Mouse (Mus musculus) Patski (cell line): ENCODE measurements around the gene Polr2b. TPM values are rescaled to one million over a fixed set of nuclear protein-coding genes. Genes with fewer than 3 reads are reported as not detected.

Experiments
- ATAC-seq: fragments of 100-300 bp; one replicate; pipeline ENCODE4 v1.8.0; 2021
- CTCF ChIA-PET: fragments of 350-600 bp; sonication (Branson Sonifier 250); formaldehyde crosslinking; loops from one replicate; lab custom pipeline; 2022; ENCODE audit warnings: inconsistent platforms; lab: Charles Lee
- POLR2A ChIA-PET: fragments of 350-600 bp; sonication (Branson Sonifier 250); formaldehyde crosslinking; loops from one replicate; lab custom pipeline; 2022; ENCODE audit warnings: antibody characterized with exemption, inconsistent platforms; lab: Charles Lee
- DNase-seq: peaks from one replicate; pipeline ENCODE4 v3.0.0-alpha.2; 2011; ENCODE audit warnings: low read depth, low spot score
- H3K27me3 ChIP-seq: fragments of 371-371 bp; one replicate; pipeline ENCODE4 v1.5.1; 2021
- CTCF ChIP-seq: fragments of 100-300 bp; IDR thresholded peaks from one replicate; pipeline ENCODE4 v1.5.1; 2021
- in situ Hi-C: fragments of 300-500 bp; cut with MboI; formaldehyde crosslinking; loops from 3 replicates; pipeline ENCODE4 v1.11.1; 2018; ENCODE audit warnings: low pct_unique_long_range_greater_than_20kb, mixed read lengths
- polyA plus RNA-seq: library from polyadenylated mRNA; unstranded; gene quantifications from one replicate; pipeline ENCODE4 v1.2.3, GENCODE M21; 2021

The Polr2b gene
- polyA plus RNA-seq, 1 experiment from 2014 or later = 75.3 TPM

GRCm38 (mm10) chr5:77292803-77293522, 17.0 kb upstream of the Polr2b start:
- ATAC-seq = no peak

GRCm38 (mm10) chr5:77299486-77299885, 10.5 kb upstream of the Polr2b start:
- DNase-seq (no peak), ATAC-seq (no peak)
- CTCF ChIA-PET = interaction anchor here (0.8 kb wide), 1 partner anchor 25 kb away, joined by 3 read pairs; no protein-coding TSS in a partner anchor
- H3K27me3 ChIP-seq = no peaks in the 10 kb centered on the region
- in situ Hi-C loops = no loop called here
- POLR2A ChIA-PET = no interaction called here
- no peak for TF ChIP-seq CTCF

More at GRCm38 (mm10) chr5:77292803-77293522, 17.0 kb upstream of the Polr2b start:
- TF ChIP-seq CTCF = no peak
- in situ Hi-C loops = no loop called here
- DNase-seq = no peak
- no peaks in the 10 kb centered on the region for H3K27me3 ChIP-seq
- ChIA-PET POLR2A (interaction anchor here (1.2 kb wide), 1 partner anchor 16 kb away, joined by 3 read pairs; the partner anchor contains the start of genes Noa1 and Polr2b), CTCF (no interaction called here)

GRCm38 (mm10) chr5:77301296-77301903, 8.5 kb upstream of the Polr2b start:
- TF ChIP-seq CTCF = no peak
- POLR2A ChIA-PET = interaction anchor here (1.8 kb wide), 1 partner anchor 9 kb away, joined by 4 read pairs; no protein-coding TSS in a partner anchor
- H3K27me3 ChIP-seq = no peaks in the 10 kb centered on the region
- DNase-seq = peak; percentile 39
- in situ Hi-C loops = no loop called here
- ATAC-seq = peak; percentile 54
- CTCF ChIA-PET = interaction anchor here (0.7 to 1.5 kb wide), 3 partner anchors 9 to 21 kb away, joined by 3 to 4 read pairs (median 4); no protein-coding TSS in a partner anchor

- in situ Hi-C loops = no loop called here
- DNase-seq (no peak), ATAC-seq (no peak)
- no peaks in the 10 kb centered on the region for H3K27me3 ChIP-seq
- ChIA-PET POLR2A (interaction anchor here (0.6 to 0.7 kb wide), 2 partner anchors 226 to 330 kb away, joined by 4 to 6 read pairs; no protein-coding TSS in a partner anchor), CTCF (no interaction called here)
- TF ChIP-seq CTCF = no peak
Observed at GRCm38 (mm10) chr5:77307821-77308553, 2.0 kb upstream of the Polr2b start.

GRCm38 (mm10) chr5:77309051-77309906, 668 bp upstream of the Polr2b start:
- in situ Hi-C loops = no loop called here
- ChIA-PET CTCF (interaction anchor here (0.6 to 1.4 kb wide), 3 partner anchors 11 to 32 kb away, joined by 3 to 4 read pairs (median 4); no protein-coding TSS in a partner anchor), POLR2A (interaction anchor here (0.8 to 1.4 kb wide), 3 partner anchors 17 to 71 kb away, joined by 3 to 4 read pairs (median 4); no protein-coding TSS in a partner anchor)
- no peak for TF ChIP-seq CTCF
- no peaks in the 10 kb centered on the region for H3K27me3 ChIP-seq
- no peak for DNase-seq
- peak; percentile 54 for ATAC-seq

GRCm38 (mm10) chr5:77314206-77314605, 4.3 kb downstream of the Polr2b start:
- H3K27me3 ChIP-seq = no peaks in the 10 kb centered on the region
- no peak for DNase-seq
- in situ Hi-C loops = no loop called here
- TF ChIP-seq CTCF = no peak
- CTCF ChIA-PET = no interaction called here
- POLR2A ChIA-PET = no interaction called here
- no peak for ATAC-seq

- ATAC-seq = no peak
- no peaks in the 10 kb centered on the region for H3K27me3 ChIP-seq
- POLR2A ChIA-PET = no interaction called here
- CTCF ChIA-PET = no interaction called here
- no peak for DNase-seq
- TF ChIP-seq CTCF = no peak
- in situ Hi-C loops = no loop called here
Observed at GRCm38 (mm10) chr5:77314986-77315385, 5.0 kb downstream of the Polr2b start.

GRCm38 (mm10) chr5:77324936-77325335, 15.0 kb downstream of the Polr2b start:
- POLR2A ChIA-PET = no interaction called here
- DNase-seq = no peak

GRCm38 (mm10) chr5:77330154-77330553, 20.2 kb downstream of the Polr2b start:
- peak; percentile 57 for ATAC-seq
- no peaks in the 10 kb centered on the region for H3K27me3 ChIP-seq
- CTCF ChIA-PET = interaction anchor here (0.5 to 2.4 kb wide), 6 partner anchors 9 to 173 kb away, joined by 3 to 9 read pairs (median 4); no protein-coding TSS in a partner anchor
- TF ChIP-seq CTCF = peak; percentile 71
- POLR2A ChIA-PET = interaction anchor here (1.0 kb wide), 1 partner anchor 57 kb away, joined by 3 read pairs; no protein-coding TSS in a partner anchor
- in situ Hi-C loops = no loop called here
- DNase-seq = no peak

More at GRCm38 (mm10) chr5:77324936-77325335, 15.0 kb downstream of the Polr2b start:
- in situ Hi-C loops = no loop called here
- H3K27me3 ChIP-seq = no peaks in the 10 kb centered on the region
- no peak for TF ChIP-seq CTCF
- no peak for ATAC-seq
- CTCF ChIA-PET = interaction anchor here (1.5 kb wide), 1 partner anchor 14 kb away, joined by 5 read pairs; no protein-coding TSS in a partner anchor
